Mouse (Mus musculus) right cerebral cortex, postnatal 10 days (tissue): ENCODE data around the gene Ywhae.

Source experiments
- DNase-seq, 2 experiments: peaks; one replicate each; pipeline ENCODE4 v3.0.0; 2021; ENCODE audit warnings: low spot score in 2 of 2

The Ywhae gene

GRCm38 (mm10) chr11:75794602-75795320 is 62.1 kb downstream of the Ywhae start:
- DNase-seq: no peak

GRCm38 (mm10) chr11:75795321-75795636 is 62.6 kb downstream of the Ywhae start:
- DNase-seq: no peak

GRCm38 (mm10) chr11:75796029-75796445 is 63.4 kb downstream of the Ywhae start, which contains the start of gene Doc2b:
Gene Doc2b, minus strand, starts transcription at chr11:75796049.
- peak; percentile 88 to 89 for DNase-seq

- DNase-seq: no peak
These were observed 64.0 kb downstream of the Ywhae start for GRCm38 (mm10) chr11:75796536-75797246.

GRCm38 (mm10) chr11:75801369-75801768 is 68.7 kb downstream of the Ywhae start:
- DNase-seq: no peak

- no peak for DNase-seq
These were observed 69.3 kb downstream of the Ywhae start for GRCm38 (mm10) chr11:75801771-75802550.

GRCm38 (mm10) chr11:75807486-75807885 is 74.8 kb downstream of the Ywhae start:
- no peak for DNase-seq

- DNase-seq: no peak
These were observed 77.9 kb downstream of the Ywhae start for GRCm38 (mm10) chr11:75810526-75810925.

- DNase-seq: peak; percentile 66 to 71
These were observed 79.2 kb downstream of the Ywhae start for GRCm38 (mm10) chr11:75811900-75812299.

GRCm38 (mm10) chr11:75813085-75813484 is 80.4 kb downstream of the Ywhae start:
- DNase-seq: no peak
